27 mouse cellular contexts compared by ENCODE assay signal in the genomic region with DNA sequence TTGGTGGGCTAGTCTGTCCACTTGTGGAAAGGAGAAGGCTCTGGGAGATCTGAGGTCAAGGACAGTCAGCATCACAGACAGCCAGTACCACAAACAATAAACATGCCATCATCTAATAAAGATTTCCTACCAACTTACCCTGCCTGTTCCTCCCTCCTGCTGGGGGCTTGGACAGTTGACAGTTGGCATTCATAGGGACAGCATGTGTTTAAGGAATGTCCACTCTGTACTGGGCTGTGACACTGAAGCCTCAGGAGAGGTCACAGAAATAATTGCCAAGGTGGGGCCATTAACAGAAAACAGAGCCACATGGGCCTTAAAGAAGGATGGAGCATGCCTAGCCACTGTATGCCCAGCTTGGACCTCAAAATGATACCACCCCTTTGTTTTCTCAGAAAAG. TPM values are rescaled to one million over a fixed set of nuclear protein-coding genes. Genes with fewer than 3 reads are reported as not detected.
DNase-seq lines count a peak whose midpoint lies in the region; ATAC-seq and TF ChIP-seq lines count a peak whose summit lies in the region.
"Had no signal": no experiment of that assay in that cellular context is flagged by ENCODE, and none has a peak within 500 bp of the region (broad histone marks: within the 10 kb centered on the region; RNA-seq: fewer than 3 reads in every experiment).

No protein-coding gene starts in this region.

- H3K9me3 ChIP-seq in stomach, postnatal 0 days (ENCODE audit: control insufficient read depth, low read length), result no peaks in the 10 kb centered on the region
- 0 out of 2 replicates have a peak, but pooled peaks cover 3% of the 10 kb centered on the region for H3K9me3 ChIP-seq in forebrain, embryonic 14.5 days (replicated peaks; ENCODE audit: control insufficient read depth, low read length)
- no peaks in the 10 kb centered on the region for H3K9me3 ChIP-seq in midbrain, embryonic 15.5 days
- H3K9me3 ChIP-seq: heart, embryonic 10.5 days; hindbrain, embryonic 15.5 days had no signal

- TF ChIP-seq EP300 in stomach, postnatal 0 days (optimal IDR thresholded peaks at IDR 0.05), result no peak

- H3K27ac ChIP-seq in layer of hippocampus, adult 2 months, result peak overlapping the region; percentile 64
- 0 out of 2 replicates have a peak overlapping the region, but pooled peaks have one; percentile 4 for H3K27ac ChIP-seq in stomach, postnatal 0 days (replicated peaks)
- H3K27ac ChIP-seq in forebrain, embryonic 14.5 days (ENCODE audit: low read depth, low read length), result no peak overlapping the region
- H3K27ac ChIP-seq in midbrain, embryonic 15.5 days, result no peak overlapping the region
- H3K27ac ChIP-seq: heart, embryonic 10.5 days; hindbrain, embryonic 15.5 days had no signal

- no peak for DNase-seq in layer of hippocampus, adult 2 months (ENCODE audit: low spot score in 2 of 2)
- no peak for DNase-seq in layer of hippocampus, adult 11-12 months (ENCODE audit: low spot score)
- peak; percentile 83 to 85 for DNase-seq in cerebellum, adult 18-20 months
- peak; percentile 85 to 92 for DNase-seq in cerebellum, postnatal 36 days
- no peak for DNase-seq in stomach, postnatal 0 days (ENCODE audit: low spot score)
- DNase-seq in forebrain, embryonic 14.5 days (ENCODE audit: low spot score), result no peak
- DNase-seq: adrenal gland, postnatal 25 days; kidney, postnatal 14 days; liver; liver, postnatal 0 days; right cerebral cortex, postnatal 14 days; thymus, postnatal 4 days had no signal

- H3K4me3 ChIP-seq in layer of hippocampus, adult 2 months, result no peak overlapping the region
- H3K4me3 ChIP-seq in stomach, postnatal 0 days (ENCODE audit: low read depth, low read length), result no peak overlapping the region
- no peak overlapping the region for H3K4me3 ChIP-seq in forebrain, embryonic 14.5 days (ENCODE audit: low read depth, low read length)
- H3K4me3 ChIP-seq in midbrain, embryonic 15.5 days, result no peak overlapping the region
- H3K4me3 ChIP-seq: erythroblast, embryonic 14.5 days; heart, embryonic 10.5 days; hindbrain, embryonic 15.5 days had no signal

- H3K27me3 ChIP-seq in stomach, postnatal 0 days (ENCODE audit: control insufficient read depth, insufficient read depth, low read length), result no peaks in the 10 kb centered on the region
- H3K27me3 ChIP-seq in forebrain, embryonic 14.5 days (replicated peaks; ENCODE audit: control insufficient read depth, insufficient read depth, low read length), result no peaks in the 10 kb centered on the region
- H3K27me3 ChIP-seq in midbrain, embryonic 15.5 days (replicated peaks), result no peaks in the 10 kb centered on the region
- H3K27me3 ChIP-seq: hindbrain, embryonic 15.5 days; Patski had no signal

- TF ChIP-seq CTCF in layer of hippocampus, adult 2 months (conservative IDR thresholded peaks at IDR 0.05), result no peak
- no peak for TF ChIP-seq CTCF in stomach, postnatal 0 days (IDR thresholded peaks at IDR 0.05; ENCODE audit: low read depth)

- H3K9ac ChIP-seq in stomach, postnatal 0 days (ENCODE audit: low read length), result no peak overlapping the region
- H3K9ac ChIP-seq in forebrain, embryonic 14.5 days (ENCODE audit: low read length), result no peak overlapping the region
- no peak overlapping the region for H3K9ac ChIP-seq in midbrain, embryonic 15.5 days
- H3K9ac ChIP-seq: hindbrain, embryonic 15.5 days; liver, postnatal 0 days had no signal

- no peak overlapping the region for H3K4me2 ChIP-seq in stomach, postnatal 0 days (replicated peaks; ENCODE audit: low read depth)
- no peak overlapping the region for H3K4me2 ChIP-seq in forebrain, embryonic 14.5 days (ENCODE audit: low read length)
- H3K4me2 ChIP-seq in midbrain, embryonic 15.5 days, result no peak overlapping the region
- H3K4me2 ChIP-seq: hindbrain, embryonic 15.5 days had no signal

- no peaks in the 10 kb centered on the region for H3K4me1 ChIP-seq in stomach, postnatal 0 days (replicated peaks; ENCODE audit: control insufficient read depth, insufficient read depth)
- no peaks in the 10 kb centered on the region for H3K4me1 ChIP-seq in forebrain, embryonic 14.5 days (ENCODE audit: control insufficient read depth, insufficient read depth, low read length)
- H3K4me1 ChIP-seq in midbrain, embryonic 15.5 days, result peaks cover 6% of the 10 kb centered on the region

- ATAC-seq in stomach, postnatal 0 days (ENCODE audit: low FRiP score, low TSS enrichment), result no peak
- no peak for ATAC-seq in forebrain, embryonic 14.5 days
- no peak for ATAC-seq in midbrain, embryonic 15.5 days (replicated peaks)
- ATAC-seq: forebrain, embryonic 16.5 days; intestine, postnatal 0 days; liver, postnatal 0 days; Patski had no signal

- H3K36me3 ChIP-seq in stomach, postnatal 0 days (ENCODE audit: control insufficient read depth, insufficient read depth, low read length), result no peaks in the 10 kb centered on the region
- no peaks in the 10 kb centered on the region for H3K36me3 ChIP-seq in forebrain, embryonic 14.5 days (ENCODE audit: control insufficient read depth, insufficient read depth, low read length)
- no peaks in the 10 kb centered on the region for H3K36me3 ChIP-seq in midbrain, embryonic 15.5 days (replicated peaks)
- H3K36me3 ChIP-seq: heart, embryonic 10.5 days; hindbrain, embryonic 15.5 days had no signal

RNA-seq across cellular contexts. Expression of a gene that starts 34.1 kb away (rescaled TPM):
- total RNA-seq in layer of hippocampus, adult 2 months (2021), result 10 to 100 TPM; 50.7 to 51.4 TPM
- 4.4 TPM in 2 replicates for polyA plus RNA-seq in stomach, postnatal 0 days (2015; fragmentation: Nextera tagmentation; extraction: Ambion mirVana)
- 1.9 and 2.5 TPM in 2 replicates for polyA plus RNA-seq in forebrain, embryonic 14.5 days (2014; fragmentation: Nextera tagmentation; extraction: Ambion mirVana)
- polyA plus RNA-seq in midbrain, embryonic 15.5 days (2015; fragmentation: Nextera tagmentation; extraction: Ambion mirVana), result 7.1 and 7.6 TPM in 2 replicates

RNA-seq across cellular contexts. Expression of a gene that starts 42.9 kb away (rescaled TPM):
- not detected for total RNA-seq in layer of hippocampus, adult 2 months (2021)
- polyA plus RNA-seq in stomach, postnatal 0 days (2015; fragmentation: Nextera tagmentation; extraction: Ambion mirVana), result 0.51 and 0.63 TPM in 2 replicates
- not detected in 2 replicates for polyA plus RNA-seq in forebrain, embryonic 14.5 days (2014; fragmentation: Nextera tagmentation; extraction: Ambion mirVana)
- not detected in 2 replicates for polyA plus RNA-seq in midbrain, embryonic 15.5 days (2015; fragmentation: Nextera tagmentation; extraction: Ambion mirVana)
- total RNA-seq: adrenal gland, postnatal 25 days; gastrocnemius, adult 8-10 months; heart, postnatal 14 days; layer of hippocampus, postnatal 10 days; left cerebral cortex, postnatal 14 days; megakaryocyte-erythroid progenitor cell, adult 5-6 weeks had no signal
- polyA plus RNA-seq: C2C12; erythroblast, embryonic 14.5 days; forebrain, embryonic 16.5 days; heart, embryonic 10.5 days; hindbrain, embryonic 15.5 days; liver, postnatal 0 days; neural tube, embryonic 11.5 days; Patski; spleen, adult 2 months had no signal

Comparison
In these comparisons a context has a peak if more than half of its experiments do, and no peak if none do; other contexts are left out.
1. DNase-seq: peak in cerebellum, adult 18-20 months (2 of 2) and cerebellum, postnatal 36 days (2 of 2); none in layer of hippocampus, adult 2 months (0 of 2), layer of hippocampus, adult 11-12 months (single experiment), stomach, postnatal 0 days (single experiment) and forebrain, embryonic 14.5 days (single experiment).
2. H3K27ac ChIP-seq: peak in layer of hippocampus, adult 2 months (single experiment) and stomach, postnatal 0 days (single experiment); none in forebrain, embryonic 14.5 days (single experiment) and midbrain, embryonic 15.5 days (single experiment).